Mouse (Mus musculus): ENCODE data around the gene Gm17359. TPM values are rescaled to one million over a fixed set of nuclear protein-coding genes. Genes with fewer than 3 reads are reported as not detected.
A peak's percentile ranks its signal among the peaks of the same experiment; 100 is the strongest.

Gene Gm17359
- not detected in 2 replicates for polyA plus RNA-seq (2015; fragmentation: Nextera tagmentation; extraction: Ambion mirVana)

GRCm38 (mm10) chr3:79336044-79336766 lies at the start of gene Gm17359:
Gm17359 (plus strand) TSS chr3:79336661.
- Histone ChIP-seq H3K9ac (ENCODE audit: low read depth, low read length) (no peak within 1 kb of the TSS), H3K4me3 (ENCODE audit: low read depth, low read length) (no peak within 1 kb of the TSS), H3K9me3 (ENCODE audit: control insufficient read depth) (no peaks in the 10 kb centered on the region), H3K4me1 (replicated peaks; ENCODE audit: control insufficient read depth, insufficient read depth, low read length) (no peaks in the 10 kb centered on the region), H3K36me3 (ENCODE audit: control insufficient read depth, insufficient read depth) (no peaks in the 10 kb centered on the region), H3K27ac (ENCODE audit: low read depth, low read length) (no peak within 1 kb of the TSS), H3K27me3 (replicated peaks; ENCODE audit: control insufficient read depth, insufficient read depth, low read length) (no peaks in the 10 kb centered on the region), H3K4me2 (replicated peaks; ENCODE audit: low read depth) (no peak within 1 kb of the TSS)
- WGBS = 70% methylated on average over 8 of the region's 8 CpGs
- no peak for ATAC-seq
- no peak for TF ChIP-seq CTCF (IDR thresholded peaks at IDR 0.05; ENCODE audit: low read depth)

DNA sequence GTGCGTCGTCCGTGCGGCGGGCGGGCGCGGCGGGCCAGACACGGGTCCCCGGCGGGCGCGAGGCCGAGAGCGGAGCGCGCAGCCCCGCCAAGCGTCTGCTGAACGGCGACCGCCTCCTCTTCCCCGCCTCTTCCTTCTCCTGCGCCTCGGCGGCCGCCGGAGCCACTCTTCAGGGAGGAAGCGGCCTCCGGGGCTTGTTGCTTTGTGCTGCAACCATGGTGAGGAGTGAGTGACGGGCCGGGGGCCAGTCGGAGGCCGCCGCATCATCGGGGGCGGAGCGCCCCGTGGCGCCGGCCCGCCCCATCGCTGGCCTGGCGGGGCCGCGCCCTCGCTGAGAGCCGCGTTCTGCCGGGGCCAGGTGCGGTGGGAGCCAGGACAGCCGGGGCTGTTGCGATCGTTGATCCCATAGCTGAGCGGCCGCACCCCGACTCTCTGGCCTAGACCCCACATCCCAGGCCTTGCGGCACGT lies 49.3 kb upstream of the Gm17359 start:
- Histone ChIP-seq H3K36me3 (ENCODE audit: control insufficient read depth, insufficient read depth) (no peaks in the 10 kb centered on the region), H3K27ac (ENCODE audit: low read depth, low read length) (peak overlapping the region; percentile 99), H3K27me3 (replicated peaks; ENCODE audit: control insufficient read depth, insufficient read depth, low read length) (no peaks in the 10 kb centered on the region), H3K9ac (ENCODE audit: low read depth, low read length) (peak overlapping the region; percentile 95), H3K4me3 (ENCODE audit: low read depth, low read length) (peak overlapping the region; percentile 91), H3K9me3 (ENCODE audit: control insufficient read depth) (no peaks in the 10 kb centered on the region), H3K4me1 (replicated peaks; ENCODE audit: control insufficient read depth, insufficient read depth, low read length) (peaks cover 15% of the 10 kb centered on the region; the same call in 1 of the 2 replicates), H3K4me2 (replicated peaks; ENCODE audit: low read depth) (peak overlapping the region; percentile 92)
- TF ChIP-seq CTCF (IDR thresholded peaks at IDR 0.05; ENCODE audit: low read depth) = no peak
- WGBS = 1% methylated on average over 47 of the region's 60 CpGs
- peak; percentile 98 for ATAC-seq

DNA sequence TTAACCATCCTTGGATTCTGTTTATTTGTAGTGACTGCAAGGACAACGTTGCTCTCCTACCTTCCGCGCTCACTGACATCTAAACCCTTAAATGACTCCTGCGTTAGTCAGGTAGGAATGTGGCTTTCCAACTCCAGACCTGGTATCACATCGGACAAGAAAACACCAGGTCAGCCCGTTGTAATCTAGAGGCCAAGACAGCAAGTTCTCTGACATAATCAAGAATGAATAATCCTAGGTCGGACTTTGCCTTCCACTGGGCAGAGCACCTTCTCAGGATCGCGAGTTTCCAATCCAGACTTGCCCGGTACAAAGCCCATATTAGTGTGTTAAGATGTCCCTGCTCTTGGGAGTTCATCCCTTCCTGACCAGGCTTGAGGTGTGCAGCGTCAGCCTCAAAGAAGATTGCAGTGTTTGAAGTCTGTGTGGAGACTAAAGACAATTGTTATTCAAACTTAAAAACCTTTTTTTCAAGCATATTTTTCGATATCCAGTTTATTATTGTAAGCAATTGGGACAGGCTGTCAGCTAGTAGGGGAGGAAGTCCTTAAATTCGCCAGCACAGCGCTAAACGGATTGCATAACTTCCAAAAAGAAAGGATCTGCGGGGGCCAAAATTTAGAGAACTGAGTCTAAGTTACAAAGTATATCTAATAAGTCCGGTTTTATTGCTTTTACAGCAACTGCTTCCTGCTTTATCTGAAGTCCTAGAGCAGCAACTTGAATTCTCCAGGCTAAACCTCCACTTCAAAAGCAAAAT lies 48.6 kb upstream of the Gm17359 start:
- peak overlapping the region; percentile 91 for H3K4me3 ChIP-seq (ENCODE audit: low read depth, low read length)
- peak; percentile 72 for ATAC-seq
- no peaks in the 10 kb centered on the region for H3K27me3 ChIP-seq (replicated peaks; ENCODE audit: control insufficient read depth, insufficient read depth, low read length)
- H3K36me3 ChIP-seq (ENCODE audit: control insufficient read depth, insufficient read depth) = no peaks in the 10 kb centered on the region
- WGBS = 10% methylated on average over 17 of the region's 17 CpGs
- H3K4me2 ChIP-seq (replicated peaks; ENCODE audit: low read depth) = peak overlapping the region; percentile 92
- no peaks in the 10 kb centered on the region for H3K9me3 ChIP-seq (ENCODE audit: control insufficient read depth)
- H3K9ac ChIP-seq (ENCODE audit: low read depth, low read length) = peak overlapping the region; percentile 95
- TF ChIP-seq CTCF (IDR thresholded peaks at IDR 0.05; ENCODE audit: low read depth) = no peak
- H3K27ac ChIP-seq (ENCODE audit: low read depth, low read length) = peak overlapping the region; percentile 99
- peaks cover 15% of the 10 kb centered on the region; the same call in 1 of the 2 replicates for H3K4me1 ChIP-seq (replicated peaks; ENCODE audit: control insufficient read depth, insufficient read depth, low read length)

DNA sequence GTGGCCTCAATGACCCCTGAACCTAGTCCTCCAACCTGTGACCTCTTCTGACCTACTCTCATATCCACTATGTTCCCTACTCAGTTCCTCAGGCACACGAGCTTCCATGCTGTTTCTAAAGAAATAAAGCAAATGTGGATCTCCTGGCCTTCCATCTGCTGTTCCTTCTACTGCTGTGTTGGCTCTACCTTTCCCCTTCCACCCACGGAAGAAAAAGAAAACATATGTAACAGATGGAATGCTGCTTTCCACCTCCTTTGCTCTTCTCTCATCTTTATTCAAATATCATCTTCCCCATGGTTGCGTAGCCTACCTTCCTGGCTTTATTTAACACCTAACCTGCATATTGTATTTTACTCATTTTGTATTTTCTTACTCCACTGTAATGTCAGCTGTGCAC lies 47.4 kb upstream of the Gm17359 start:
- H3K27ac ChIP-seq (ENCODE audit: low read depth, low read length) = no peak overlapping the region
- H3K36me3 ChIP-seq (ENCODE audit: control insufficient read depth, insufficient read depth) = no peaks in the 10 kb centered on the region
- H3K4me2 ChIP-seq (replicated peaks; ENCODE audit: low read depth) = no peak overlapping the region
- H3K9ac ChIP-seq (ENCODE audit: low read depth, low read length) = no peak overlapping the region
- H3K4me1 ChIP-seq (replicated peaks; ENCODE audit: control insufficient read depth, insufficient read depth, low read length) = peaks cover 11% of the 10 kb centered on the region; the same call in 1 of the 2 replicates
- no peak for TF ChIP-seq CTCF (IDR thresholded peaks at IDR 0.05; ENCODE audit: low read depth)
- H3K27me3 ChIP-seq (replicated peaks; ENCODE audit: control insufficient read depth, insufficient read depth, low read length) = no peaks in the 10 kb centered on the region
- WGBS = 75% methylated on average over 3 of the region's 3 CpGs
- H3K9me3 ChIP-seq (ENCODE audit: control insufficient read depth) = no peaks in the 10 kb centered on the region
- no peak for ATAC-seq
- H3K4me3 ChIP-seq (ENCODE audit: low read depth, low read length) = no peak overlapping the region

- H3K9me3 ChIP-seq (ENCODE audit: control insufficient read depth) = no peaks in the 10 kb centered on the region
- no peak overlapping the region for H3K4me3 ChIP-seq (ENCODE audit: low read depth, low read length)
- no peaks in the 10 kb centered on the region for H3K27me3 ChIP-seq (replicated peaks; ENCODE audit: control insufficient read depth, insufficient read depth, low read length)
- H3K36me3 ChIP-seq (ENCODE audit: control insufficient read depth, insufficient read depth) = no peaks in the 10 kb centered on the region
- no peak for ATAC-seq
- no peak overlapping the region for H3K9ac ChIP-seq (ENCODE audit: low read depth, low read length)
- TF ChIP-seq CTCF (IDR thresholded peaks at IDR 0.05; ENCODE audit: low read depth) = no peak
- 58% methylated on average over 4 of the region's 4 CpGs for WGBS
- H3K4me2 ChIP-seq (replicated peaks; ENCODE audit: low read depth) = no peak overlapping the region
- H3K27ac ChIP-seq (ENCODE audit: low read depth, low read length) = no peak overlapping the region
- H3K4me1 ChIP-seq (replicated peaks; ENCODE audit: control insufficient read depth, insufficient read depth, low read length) = no peaks in the 10 kb centered on the region; the same call in 1 of the 2 replicates
These were observed 43.4 kb upstream of the Gm17359 start for GRCm38 (mm10) chr3:79293023-79293422.

DNA sequence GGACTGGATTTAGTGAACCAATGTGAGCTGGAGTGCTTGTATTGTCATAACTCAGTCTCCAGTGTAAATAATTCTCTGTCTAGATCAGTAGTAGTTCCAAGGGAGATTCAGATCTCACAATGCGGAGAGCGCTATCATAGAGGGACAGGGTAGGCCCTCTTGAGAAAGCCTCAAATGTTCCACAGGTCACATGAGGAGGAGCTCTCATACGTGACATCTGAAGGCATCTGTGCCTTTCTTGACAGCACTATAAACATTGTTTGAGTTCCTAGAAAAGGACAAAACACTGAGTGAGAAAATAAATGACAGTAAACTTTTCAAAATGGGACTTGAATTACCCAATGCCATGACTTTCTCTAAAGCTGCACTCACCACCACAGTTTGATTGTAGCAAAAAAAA lies 41.8 kb upstream of the Gm17359 start:
- H3K27me3 ChIP-seq (replicated peaks; ENCODE audit: control insufficient read depth, insufficient read depth, low read length) = no peaks in the 10 kb centered on the region
- no peaks in the 10 kb centered on the region for H3K9me3 ChIP-seq (ENCODE audit: control insufficient read depth)
- no peak for TF ChIP-seq CTCF (IDR thresholded peaks at IDR 0.05; ENCODE audit: low read depth)
- H3K27ac ChIP-seq (ENCODE audit: low read depth, low read length) = no peak overlapping the region
- H3K9ac ChIP-seq (ENCODE audit: low read depth, low read length) = no peak overlapping the region
- 87% methylated on average over 3 of the region's 3 CpGs for WGBS
- no peaks in the 10 kb centered on the region for H3K4me1 ChIP-seq (replicated peaks; ENCODE audit: control insufficient read depth, insufficient read depth, low read length)
- H3K4me3 ChIP-seq (ENCODE audit: low read depth, low read length) = no peak overlapping the region
- ATAC-seq = no peak
- no peak overlapping the region for H3K4me2 ChIP-seq (replicated peaks; ENCODE audit: low read depth)
- no peaks in the 10 kb centered on the region for H3K36me3 ChIP-seq (ENCODE audit: control insufficient read depth, insufficient read depth)

Measured in intestine, postnatal 0 days (tissue).